Mouse (Mus musculus): ENCODE data around the gene Ctsf.

Gene Ctsf

GRCm38 (mm10) chr19:4854552-4855469 is at the start of gene Ctsf:
TSS of gene Ctsf (plus strand) at chr19:4855130.
- peak; percentile 69 for DNase-seq (ENCODE audit: low read depth, low spot score)

GRCm38 (mm10) chr19:4810309-4810708 is 44.6 kb upstream of the Ctsf start:
- peak; percentile 98 for DNase-seq (ENCODE audit: low read depth, low spot score)

GRCm38 (mm10) chr19:4810746-4811062 is 44.2 kb upstream of the Ctsf start:
- no peak for DNase-seq (ENCODE audit: low read depth, low spot score)

GRCm38 (mm10) chr19:4811063-4811908 is 43.6 kb upstream of the Ctsf start, which contains the start of the genes Gm21992 and Rbm14:
TSS of gene Gm21992 (minus strand) at chr19:4811612.
TSS of gene Rbm14 (minus strand) at chr19:4811634.
- peak; percentile 99 for DNase-seq (ENCODE audit: low read depth, low spot score)

GRCm38 (mm10) chr19:4811909-4812242 is 43.1 kb upstream of the Ctsf start:
- DNase-seq (ENCODE audit: low read depth, low spot score): no peak

GRCm38 (mm10) chr19:4812334-4812949 is 42.5 kb upstream of the Ctsf start:
- DNase-seq (ENCODE audit: low read depth, low spot score): peak; percentile 58

GRCm38 (mm10) chr19:4813015-4813414 is 41.9 kb upstream of the Ctsf start:
- DNase-seq (ENCODE audit: low read depth, low spot score): peak; percentile 86

GRCm38 (mm10) chr19:4817182-4817835 is 37.6 kb upstream of the Ctsf start:
- DNase-seq (ENCODE audit: low read depth, low spot score): peak; percentile 51

- no peak for DNase-seq (ENCODE audit: low read depth, low spot score)
Observed at GRCm38 (mm10) chr19:4820678-4821303, 34.1 kb upstream of the Ctsf start.

GRCm38 (mm10) chr19:4828444-4829114 is 26.4 kb upstream of the Ctsf start:
- DNase-seq (ENCODE audit: low read depth, low spot score): peak; percentile 85

- no peak for DNase-seq (ENCODE audit: low read depth, low spot score)
Observed at GRCm38 (mm10) chr19:4829156-4829555, 25.8 kb upstream of the Ctsf start.

- DNase-seq (ENCODE audit: low read depth, low spot score): no peak
Observed at GRCm38 (mm10) chr19:4833977-4834376, 21.0 kb upstream of the Ctsf start.

- peak; percentile 55 for DNase-seq (ENCODE audit: low read depth, low spot score)
Observed at GRCm38 (mm10) chr19:4836096-4836495, 18.8 kb upstream of the Ctsf start.

- no peak for DNase-seq (ENCODE audit: low read depth, low spot score)
Observed at GRCm38 (mm10) chr19:4837049-4837448, 17.9 kb upstream of the Ctsf start.

- DNase-seq (ENCODE audit: low read depth, low spot score): no peak
Observed at GRCm38 (mm10) chr19:4838526-4839140, 16.3 kb upstream of the Ctsf start.

GRCm38 (mm10) chr19:4839149-4839548 is 15.8 kb upstream of the Ctsf start, which contains the start of the genes Ccs and Ccdc87:
TSS of gene Ccs (minus strand) at chr19:4839332.
TSS of gene Ccdc87 (plus strand) at chr19:4839366.
- DNase-seq (ENCODE audit: low read depth, low spot score): peak; percentile 98

GRCm38 (mm10) chr19:4840848-4841247 is 14.1 kb upstream of the Ctsf start:
- no peak for DNase-seq (ENCODE audit: low read depth, low spot score)

- DNase-seq (ENCODE audit: low read depth, low spot score): no peak
Observed at GRCm38 (mm10) chr19:4842611-4843010, 12.3 kb upstream of the Ctsf start.

GRCm38 (mm10) chr19:4845846-4846245 is 9.1 kb upstream of the Ctsf start:
- no peak for DNase-seq (ENCODE audit: low read depth, low spot score)

GRCm38 (mm10) chr19:4847490-4847889 is 7.4 kb upstream of the Ctsf start:
- peak; percentile 82 for DNase-seq (ENCODE audit: low read depth, low spot score)
